Mouse (Mus musculus) G1E (cell line): ENCODE results near the gene Gng7.

Source experiments
- CTCF ChIP-seq: IDR thresholded peaks from 2 replicates; pipeline ENCODE4 v1.5.1; 2012; ENCODE audit warnings: low read depth, low read length, inconsistent platforms, mixed read lengths
- GATA1 ChIP-seq: IDR thresholded peaks from 2 replicates; pipeline ENCODE4 v1.6.1; 2012; ENCODE audit warnings: borderline replicate concordance, low read length, inconsistent platforms, mixed read lengths
- GATA2 ChIP-seq: IDR thresholded peaks from 2 replicates; pipeline ENCODE4 v1.6.1; 2012; ENCODE audit warnings: low read depth, low read length, inconsistent platforms, borderline replicate concordance
- POLR2AphosphoS5 ChIP-seq: IDR thresholded peaks from 2 replicates; pipeline ENCODE4 v1.6.1; 2012; ENCODE audit warnings: low read depth, low read length, inconsistent platforms; ENCODE audit not compliant: insufficient replicate concordance

DNA sequence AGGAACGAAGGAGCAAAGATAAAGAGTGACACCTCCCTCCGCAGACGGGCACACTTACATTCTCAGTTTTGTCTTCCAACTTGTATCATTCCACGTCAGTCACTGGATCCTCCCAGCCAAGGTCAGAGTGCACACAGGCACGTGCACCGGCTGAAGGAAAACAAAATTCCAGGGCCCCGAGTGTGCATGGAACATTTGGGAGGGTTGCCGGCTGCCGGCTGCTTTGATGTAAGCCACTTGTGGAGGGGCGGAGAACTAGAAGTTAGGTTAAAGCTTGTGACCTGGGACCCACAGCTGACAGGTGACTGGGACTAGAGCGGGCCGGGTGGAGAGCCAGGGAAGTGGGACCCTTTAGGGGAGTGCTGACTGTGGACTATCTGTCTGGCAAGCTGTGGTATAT, 48.4 kb downstream of the Gng7 start:
- TF ChIP-seq CTCF (no peak), POLR2AphosphoS5 (no peak), GATA1 (no peak), GATA2 (no peak)
